Mouse (Mus musculus) hindbrain, embryonic 12.5 days (tissue): ENCODE measurements at regions not wholly inside any gene's neighbourhood (a gene's known extent, or its start where the extent isn't known, plus 50 kb on each side); places are given as distances from the start of the nearest gene placed in this dataset.

Experiments used
- ATAC-seq: fragments of 200-750 bp; cut with Nextera tagmentation; 2 replicates; pipeline ENCODE4 v1.8.0; 2017; ENCODE audit warnings: moderate TSS enrichment; ENCODE audit not compliant: low FRiP score
- H3K27ac ChIP-seq: fragments of 300-500 bp; sonication (generic); 2 replicates; pipeline ENCODE4 v1.5.1; 2016; ENCODE audit warnings: mild to moderate bottlenecking
- H3K27me3 ChIP-seq: fragments of 300-500 bp; sonication (generic); 2 replicates; pipeline ENCODE4 v1.6.1; 2016; ENCODE audit warnings: mild to moderate bottlenecking
- H3K36me3 ChIP-seq: fragments of 300-500 bp; sonication (generic); 2 replicates; pipeline ENCODE4 v1.6.1; 2016; ENCODE audit warnings: mild to moderate bottlenecking
- H3K4me1 ChIP-seq: fragments of 300-500 bp; sonication (generic); 2 replicates; pipeline ENCODE4 v1.6.1; 2016
- H3K4me2 ChIP-seq: fragments of 300-500 bp; sonication (generic); replicated peaks from 2 replicates; pipeline ENCODE4 v1.6.1; 2016; ENCODE audit warnings: mild to moderate bottlenecking
- H3K4me3 ChIP-seq: fragments of 300-500 bp; sonication (generic); 2 replicates; pipeline ENCODE4 v1.5.1; 2016; ENCODE audit warnings: mild to moderate bottlenecking
- H3K9ac ChIP-seq: fragments of 300-500 bp; sonication (generic); 2 replicates; pipeline ENCODE4 v1.6.1; 2016; ENCODE audit warnings: mild to moderate bottlenecking, moderate library complexity
- H3K9me3 ChIP-seq: fragments of 300-500 bp; sonication (generic); replicated peaks from 2 replicates; pipeline ENCODE4 v1.6.1; 2016; ENCODE audit warnings: mild to moderate bottlenecking
- WGBS: fragments of 180-500 bp; shearing (Covaris S2); methylation state at CpG from one replicate; pipeline ENCODE4 v1.1.7; 2016; 5-methylcytosine and 5-hydroxymethylcytosine counted together

- no peaks in the 10 kb centered on the region for H3K4me1 ChIP-seq
- H3K27ac ChIP-seq, result no peak overlapping the region
- WGBS, result 78% methylated on average over 10 of the region's 10 CpGs
- H3K4me2 ChIP-seq, result no peak overlapping the region
- no peaks in the 10 kb centered on the region for H3K9me3 ChIP-seq
- ATAC-seq, result peak; percentile 48; the same call in 1 of the 2 replicates
- no peaks in the 10 kb centered on the region for H3K36me3 ChIP-seq
- H3K27me3 ChIP-seq, result no peaks in the 10 kb centered on the region
- H3K9ac ChIP-seq, result no peak overlapping the region
- H3K4me3 ChIP-seq, result no peak overlapping the region
These were observed 301.5 kb downstream of the Lmo7 start for GRCm38 (mm10) chr14:102031047-102031903.

GRCm38 (mm10) chr14:102024646-102025045 lies 294.9 kb downstream of the Lmo7 start:
- Histone ChIP-seq H3K4me1 (peaks cover 4% of the 10 kb centered on the region; the same call in 1 of the 2 replicates), H3K36me3 (no peaks in the 10 kb centered on the region), H3K4me3 (no peak overlapping the region), H3K4me2 (no peak overlapping the region), H3K27me3 (no peaks in the 10 kb centered on the region), H3K9me3 (no peaks in the 10 kb centered on the region), H3K9ac (no peak overlapping the region), H3K27ac (no peak overlapping the region)
- 63% methylated on average over 3 of the region's 3 CpGs for WGBS
- ATAC-seq, result no peak

- Histone ChIP-seq H3K27ac (no peak overlapping the region), H3K9ac (no peak overlapping the region), H3K4me1 (peaks cover 4% of the 10 kb centered on the region; the same call in 1 of the 2 replicates), H3K4me3 (no peak overlapping the region), H3K9me3 (no peaks in the 10 kb centered on the region), H3K4me2 (no peak overlapping the region), H3K27me3 (no peaks in the 10 kb centered on the region), H3K36me3 (no peaks in the 10 kb centered on the region)
- 45% methylated on average over 8 of the region's 8 CpGs for WGBS
- ATAC-seq, result peak; percentile 46; the same call in 1 of the 2 replicates
These were observed 290.4 kb downstream of the Lmo7 start for GRCm38 (mm10) chr14:102020161-102020605.

- ATAC-seq, result no peak
- 68% methylated on average over 2 of the region's 2 CpGs for WGBS
These were observed 289.6 kb downstream of the Lmo7 start for GRCm38 (mm10) chr14:102019320-102019719.

GRCm38 (mm10) chr14:102016572-102016971 lies 286.8 kb downstream of the Lmo7 start:
- peaks cover 4% of the 10 kb centered on the region; the same call in 1 of the 2 replicates for H3K4me1 ChIP-seq

More at GRCm38 (mm10) chr14:102019320-102019719, 289.6 kb downstream of the Lmo7 start:
- H3K9me3 ChIP-seq, result no peaks in the 10 kb centered on the region
- H3K4me1 ChIP-seq, result peaks cover 4% of the 10 kb centered on the region; the same call in 1 of the 2 replicates
- H3K4me2 ChIP-seq, result no peak overlapping the region
- H3K27me3 ChIP-seq, result no peaks in the 10 kb centered on the region
- H3K36me3 ChIP-seq, result no peaks in the 10 kb centered on the region
- no peak overlapping the region for H3K9ac ChIP-seq
- H3K27ac ChIP-seq, result no peak overlapping the region
- H3K4me3 ChIP-seq, result no peak overlapping the region

GRCm38 (mm10) chr14:102014976-102015603 lies 285.3 kb downstream of the Lmo7 start:
- Histone ChIP-seq H3K27me3 (no peaks in the 10 kb centered on the region), H3K9me3 (no peaks in the 10 kb centered on the region), H3K4me2 (no peak overlapping the region), H3K4me3 (no peak overlapping the region), H3K4me1 (0 out of 2 replicates have a peak, but pooled peaks cover under 1% of the 10 kb centered on the region), H3K27ac (no peak overlapping the region), H3K36me3 (no peaks in the 10 kb centered on the region), H3K9ac (no peak overlapping the region)
- WGBS, result 84% methylated on average over 13 of the region's 13 CpGs
- no peak for ATAC-seq

More at GRCm38 (mm10) chr14:102016572-102016971, 286.8 kb downstream of the Lmo7 start:
- Histone ChIP-seq H3K4me2 (no peak overlapping the region), H3K27me3 (no peaks in the 10 kb centered on the region), H3K27ac (no peak overlapping the region), H3K9ac (no peak overlapping the region), H3K4me3 (no peak overlapping the region), H3K9me3 (no peaks in the 10 kb centered on the region), H3K36me3 (no peaks in the 10 kb centered on the region)
- ATAC-seq, result no peak

GRCm38 (mm10) chr14:102013238-102013637 lies 283.5 kb downstream of the Lmo7 start:
- Histone ChIP-seq H3K36me3 (no peaks in the 10 kb centered on the region), H3K4me2 (no peak overlapping the region), H3K9me3 (no peaks in the 10 kb centered on the region), H3K9ac (no peak overlapping the region), H3K4me3 (no peak overlapping the region), H3K4me1 (no peaks in the 10 kb centered on the region), H3K27ac (no peak overlapping the region), H3K27me3 (no peaks in the 10 kb centered on the region)
- 79% methylated on average over 3 of the region's 3 CpGs for whole genome bisulfite sequencing
- no peak for ATAC-seq

- Histone ChIP-seq H3K4me3 (no peak overlapping the region), H3K4me2 (no peak overlapping the region), H3K27ac (no peak overlapping the region), H3K9me3 (no peaks in the 10 kb centered on the region), H3K36me3 (no peaks in the 10 kb centered on the region), H3K27me3 (no peaks in the 10 kb centered on the region), H3K9ac (no peak overlapping the region), H3K4me1 (no peaks in the 10 kb centered on the region)
- WGBS, result 30% methylated on average over 4 of the region's 4 CpGs
- no peak; the same call in 1 of the 2 replicates for ATAC-seq
These were observed 267.8 kb downstream of the Lmo7 start for GRCm38 (mm10) chr14:101997535-101997934.

- no peaks in the 10 kb centered on the region for H3K27me3 ChIP-seq
- WGBS, result 28% methylated on average over 2 of the region's 2 CpGs
- ATAC-seq, result no peak
- no peak overlapping the region for H3K9ac ChIP-seq
- H3K27ac ChIP-seq, result no peak overlapping the region
- no peak overlapping the region for H3K4me2 ChIP-seq
- no peaks in the 10 kb centered on the region for H3K36me3 ChIP-seq
- H3K9me3 ChIP-seq, result no peaks in the 10 kb centered on the region
- H3K4me3 ChIP-seq, result no peak overlapping the region
- no peaks in the 10 kb centered on the region for H3K4me1 ChIP-seq
These were observed 254.6 kb downstream of the Lmo7 start for GRCm38 (mm10) chr14:101984401-101984800.
